Comparison of ENCODE assay signal across 9 mouse cellular contexts in the genomic region with DNA sequence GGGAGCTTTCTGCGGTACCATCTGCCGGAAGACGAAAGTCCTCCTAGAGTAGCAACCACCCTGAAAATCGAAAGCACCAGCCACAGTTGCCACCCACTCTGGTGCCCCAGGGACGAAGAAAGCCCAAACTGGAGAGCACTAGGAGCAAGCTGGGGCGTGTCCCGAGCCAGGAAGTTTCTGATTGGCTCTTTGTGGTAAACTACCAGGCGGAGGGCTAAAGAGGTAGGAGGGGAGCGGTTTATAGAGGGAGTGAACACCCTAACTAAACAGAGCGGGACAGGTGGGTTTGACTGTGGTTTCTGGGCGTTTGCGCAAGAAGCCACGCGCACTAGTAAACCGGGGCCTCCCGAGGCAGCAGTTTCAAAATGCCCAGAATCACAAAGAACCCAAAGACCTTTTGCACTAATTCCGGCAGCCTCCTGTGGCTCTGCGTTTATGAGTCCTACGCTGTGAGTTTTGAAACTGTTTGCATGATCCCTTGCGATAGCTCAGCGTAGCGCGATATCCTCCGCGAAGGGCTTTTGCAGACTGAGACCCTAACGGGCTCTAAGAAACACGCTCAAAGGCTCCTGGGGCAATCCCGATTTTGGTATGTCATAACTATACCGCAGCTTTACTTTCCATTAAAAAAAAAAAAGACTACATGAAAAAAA. TPM values are rescaled to one million over a fixed set of nuclear protein-coding genes. Genes with fewer than 3 reads are reported as not detected.
DNase-seq lines count a peak whose midpoint lies in the region; ATAC-seq and TF ChIP-seq lines count a peak whose summit lies in the region.
"Had no signal": no experiment of that assay in that cellular context is flagged by ENCODE, and none has a peak within 500 bp of the region (broad histone marks: within the 10 kb centered on the region; RNA-seq: fewer than 3 reads in every experiment).

No protein-coding gene starts in this region.

- no peak for DNase-seq in left cerebral cortex, adult 2 months (ENCODE audit: extremely low spot score in 1 of 2, low spot score in 2 of 2)
- DNase-seq in left cerebral cortex, postnatal 10 days (ENCODE audit: extremely low spot score in 1 of 2, low spot score in 2 of 2), result no peak
- peak; percentile 36 for DNase-seq in embryonic facial prominence, embryonic 14.5 days (ENCODE audit: low spot score)
- DNase-seq in layer of hippocampus, adult 8-10 months (ENCODE audit: low spot score in 2 of 2), result no peak
- no peak for DNase-seq in left cerebral cortex, adult 8-10 months (ENCODE audit: low spot score in 2 of 2)

- WGBS in embryonic facial prominence, embryonic 14.5 days, result under 1% methylated on average over 29 of the region's 29 CpGs
- under 1% methylated on average over 29 of the region's 29 CpGs for WGBS in intestine, embryonic 15.5 days
- 1% methylated on average over 29 of the region's 29 CpGs for WGBS in liver, embryonic 15.5 days (ENCODE audit: insufficient replicate concordance)
- under 1% methylated on average over 29 of the region's 29 CpGs for WGBS in neural tube, embryonic 14.5 days

- H3K4me2 ChIP-seq in embryonic facial prominence, embryonic 14.5 days (ENCODE audit: low read depth, low read length), result peak overlapping the region; percentile 85
- peak overlapping the region; percentile 86 for H3K4me2 ChIP-seq in intestine, embryonic 15.5 days (replicated peaks)
- H3K4me2 ChIP-seq in liver, embryonic 15.5 days, result peak overlapping the region; percentile 58
- peak overlapping the region; percentile 38; the same call in 1 of the 2 replicates for H3K4me2 ChIP-seq in neural tube, embryonic 14.5 days (ENCODE audit: low read depth, low read length)

- no peak overlapping the region for H3K9ac ChIP-seq in embryonic facial prominence, embryonic 14.5 days (ENCODE audit: low read depth, low read length)
- no peak overlapping the region for H3K9ac ChIP-seq in intestine, embryonic 15.5 days
- H3K9ac ChIP-seq in liver, embryonic 15.5 days, result no peak overlapping the region
- no peak overlapping the region for H3K9ac ChIP-seq in neural tube, embryonic 14.5 days (replicated peaks; ENCODE audit: low read depth, low read length)

- peaks cover 18% of the 10 kb centered on the region for H3K4me1 ChIP-seq in embryonic facial prominence, embryonic 14.5 days (ENCODE audit: control insufficient read depth, insufficient read depth, low read length)
- peaks cover 20% of the 10 kb centered on the region for H3K4me1 ChIP-seq in intestine, embryonic 15.5 days (replicated peaks)
- peaks cover 8% of the 10 kb centered on the region; the same call in 1 of the 2 replicates for H3K4me1 ChIP-seq in liver, embryonic 15.5 days (replicated peaks)
- H3K4me1 ChIP-seq in neural tube, embryonic 14.5 days (ENCODE audit: control insufficient read depth, insufficient read depth, low read length), result peaks cover 18% of the 10 kb centered on the region; the same call in 1 of the 2 replicates

- no peak for TF ChIP-seq CTCF in left cerebral cortex, adult 2 months (IDR thresholded peaks at IDR 0.05)

- peak; percentile 54; the same call in 1 of the 2 replicates for ATAC-seq in embryonic facial prominence, embryonic 14.5 days (ENCODE audit: low read depth)
- ATAC-seq in intestine, embryonic 15.5 days, result peak; percentile 78
- no peak for ATAC-seq in liver, embryonic 15.5 days (ENCODE audit: insufficient read depth)
- peak; percentile 47 for ATAC-seq in neural tube, embryonic 14.5 days (ENCODE audit: low read depth)

- no peaks in the 10 kb centered on the region for H3K36me3 ChIP-seq in embryonic facial prominence, embryonic 14.5 days (ENCODE audit: control insufficient read depth, insufficient read depth, low read length)
- no peaks in the 10 kb centered on the region for H3K36me3 ChIP-seq in intestine, embryonic 15.5 days
- H3K36me3 ChIP-seq in liver, embryonic 15.5 days (replicated peaks), result no peaks in the 10 kb centered on the region
- H3K36me3 ChIP-seq in neural tube, embryonic 14.5 days (ENCODE audit: control insufficient read depth, insufficient read depth, low read length), result no peaks in the 10 kb centered on the region

- peaks cover 62% of the 10 kb centered on the region for H3K27me3 ChIP-seq in embryonic facial prominence, embryonic 14.5 days (replicated peaks; ENCODE audit: control insufficient read depth, insufficient read depth, low read length)
- H3K27me3 ChIP-seq in intestine, embryonic 15.5 days (replicated peaks), result peaks cover 50% of the 10 kb centered on the region
- H3K27me3 ChIP-seq in liver, embryonic 15.5 days, result peaks cover 59% of the 10 kb centered on the region
- H3K27me3 ChIP-seq in neural tube, embryonic 14.5 days (ENCODE audit: control insufficient read depth, insufficient read depth, low read length), result peaks cover 36% of the 10 kb centered on the region

- H3K9me3 ChIP-seq in embryonic facial prominence, embryonic 14.5 days (ENCODE audit: control insufficient read depth, low read length), result no peaks in the 10 kb centered on the region
- H3K9me3 ChIP-seq in intestine, embryonic 15.5 days, result no peaks in the 10 kb centered on the region
- no peaks in the 10 kb centered on the region for H3K9me3 ChIP-seq in liver, embryonic 15.5 days (replicated peaks)
- no peaks in the 10 kb centered on the region for H3K9me3 ChIP-seq in neural tube, embryonic 14.5 days (ENCODE audit: control insufficient read depth, low read length)

- intact Hi-C loops in left cerebral cortex, adult 2 months (cut with DNase I), result no loop called here
- intact Hi-C loops in left cerebral cortex, postnatal 10 days (cut with DNase I), result no loop called here

- H3K27ac ChIP-seq in left cerebral cortex, adult 2 months, result no peak overlapping the region
- H3K27ac ChIP-seq in embryonic facial prominence, embryonic 14.5 days (replicated peaks; ENCODE audit: low read depth, low read length), result no peak overlapping the region
- no peak overlapping the region for H3K27ac ChIP-seq in intestine, embryonic 15.5 days
- no peak overlapping the region for H3K27ac ChIP-seq in liver, embryonic 15.5 days (replicated peaks)
- H3K27ac ChIP-seq in neural tube, embryonic 14.5 days (ENCODE audit: low read depth, low read length), result no peak overlapping the region
- H3K27ac ChIP-seq: macrophage had no signal

- H3K4me3 ChIP-seq in left cerebral cortex, adult 2 months, result peak overlapping the region; percentile 17; the same call in 1 of the 2 replicates
- peak overlapping the region; percentile 43 for H3K4me3 ChIP-seq in embryonic facial prominence, embryonic 14.5 days (ENCODE audit: low read depth, low read length)
- peak overlapping the region; percentile 43 for H3K4me3 ChIP-seq in intestine, embryonic 15.5 days (replicated peaks)
- peak overlapping the region; percentile 26 for H3K4me3 ChIP-seq in liver, embryonic 15.5 days (replicated peaks)
- peak overlapping the region; percentile 18 for H3K4me3 ChIP-seq in neural tube, embryonic 14.5 days (ENCODE audit: low read depth, low read length)

RNA-seq across cellular contexts. Expression of gene Atoh1, which starts 1.0 kb away (rescaled TPM):
- not detected for total RNA-seq in left cerebral cortex, adult 2 months (2021)
- not detected for total RNA-seq in left cerebral cortex, postnatal 10 days (2021)
- polyA plus RNA-seq in embryonic facial prominence, embryonic 14.5 days (2014; fragmentation: Nextera tagmentation; extraction: Ambion mirVana), result 0.66 and 0.68 TPM in 2 replicates
- polyA plus RNA-seq in intestine, embryonic 15.5 days (2015; fragmentation: Nextera tagmentation; extraction: Ambion mirVana), result 8.6 and 8.7 TPM in 2 replicates
- polyA plus RNA-seq in liver, embryonic 15.5 days (2015; fragmentation: Nextera tagmentation; extraction: Ambion mirVana), result not detected in 2 replicates
- 0.21 TPM in 1 of 2 replicates, not detected in the other for polyA plus RNA-seq in neural tube, embryonic 14.5 days (2014; fragmentation: Nextera tagmentation; extraction: Ambion mirVana)
- total RNA-seq in layer of hippocampus, adult 8-10 months (2022), result not detected
- total RNA-seq in left cerebral cortex, adult 8-10 months (2022), result not detected
- polyA plus RNA-seq: macrophage had no signal
